Mouse (Mus musculus) CH12.LX (cell line): ENCODE measurements around the gene Asphd2. TPM values are rescaled to one million over a fixed set of nuclear protein-coding genes. Genes with fewer than 3 reads are reported as not detected.

Experiments
- DNase-seq: peaks from one replicate; pipeline ENCODE4 v3.0.0-alpha.2; 2013; ENCODE audit errors: extremely low read depth
- H3K27ac ChIP-seq: 2 replicates; pipeline ENCODE4 v1.5.1; 2012; ENCODE audit warnings: low read depth, mild to moderate bottlenecking, control low read depth, moderate library complexity; ENCODE audit not compliant: insufficient read depth
- H3K27me3 ChIP-seq: replicated peaks from 2 replicates; pipeline ENCODE3; 2012; ENCODE audit warnings: inconsistent platforms
- H3K36me3 ChIP-seq, 2 experiments: replicated peaks in 1 of 2; 2 replicates each; pipeline versions ENCODE3 to v1.6.1; 2012; ENCODE audit warnings: inconsistent platforms in 1 of 2, low read length in 1 of 2, mild to moderate bottlenecking in 1 of 2, mixed read lengths in 1 of 2, moderate library complexity in 1 of 2; ENCODE audit not compliant: control insufficient read depth in 1 of 2, insufficient read depth in 1 of 2
- H3K4me1 ChIP-seq, 2 experiments: 2 replicates each; pipeline ENCODE4 v1.6.1; 2012; ENCODE audit warnings: inconsistent platforms in 1 of 2, moderate library complexity in 1 of 2; ENCODE audit not compliant: insufficient read depth in 2 of 2, control insufficient read depth in 1 of 2
- H3K4me2 ChIP-seq: 2 replicates; pipeline ENCODE4 v1.6.1; 2012; ENCODE audit warnings: low read depth, mild to moderate bottlenecking, control low read depth; ENCODE audit not compliant: poor library complexity, insufficient read depth, severe bottlenecking
- H3K4me3 ChIP-seq, 3 experiments: fragments of 150-350 bp in 1 of 3; sonication (generic) in 1 of 3; replicated peaks in 1 of 3; 2 replicates each; pipeline versions ENCODE3 to v1.5.1; 2011 to 2012; ENCODE audit warnings: low read depth in 2 of 3, low read length in 2 of 3, mild to moderate bottlenecking in 2 of 3, moderate library complexity in 2 of 3, control low read depth in 1 of 3, improper control_type of control experiment in 1 of 3, inconsistent platforms in 1 of 3, mixed read lengths in 1 of 3; ENCODE audit not compliant: poor library complexity in 1 of 3
- H3K79me2 ChIP-seq: replicated peaks from 2 replicates; pipeline ENCODE4 v1.6.1; 2012; ENCODE audit warnings: mild to moderate bottlenecking, moderate library complexity; ENCODE audit not compliant: control insufficient read depth, poor library complexity, insufficient read depth, severe bottlenecking; ENCODE audit errors: extremely low read depth
- H3K9ac ChIP-seq: 2 replicates; pipeline ENCODE4 v1.6.1; 2012; ENCODE audit warnings: low read depth, mild to moderate bottlenecking, control low read depth, moderate library complexity; ENCODE audit not compliant: insufficient read depth
- H3K9me3 ChIP-seq: replicated peaks from 2 replicates; pipeline ENCODE3; 2012; ENCODE audit warnings: low read length, inconsistent platforms, mixed read lengths
- BHLHE40 ChIP-seq: IDR thresholded peaks from 2 replicates; pipeline ENCODE4 v1.6.1; 2011; ENCODE audit warnings: mild to moderate bottlenecking, low read depth, low read length, improper control_type of control experiment
- CHD2 ChIP-seq: IDR thresholded peaks from 2 replicates; pipeline ENCODE4 v1.6.1; 2011; ENCODE audit warnings: low read length, improper control_type of control experiment
- E2F4 ChIP-seq: IDR thresholded peaks from 2 replicates; pipeline ENCODE4 v1.6.1; 2011; ENCODE audit warnings: low read depth, low read length, improper control_type of control experiment; ENCODE audit not compliant: insufficient replicate concordance
- ELF1 ChIP-seq: IDR thresholded peaks from 2 replicates; pipeline ENCODE4 v1.6.1; 2014; ENCODE audit warnings: low read depth, mild to moderate bottlenecking, inconsistent platforms, low read length, improper control_type of control experiment
- EP300 ChIP-seq: IDR thresholded peaks from 2 replicates; pipeline ENCODE4 v1.6.1; 2011; ENCODE audit warnings: low read length, improper control_type of control experiment
- HCFC1 ChIP-seq: IDR thresholded peaks from 2 replicates; pipeline ENCODE4 v1.6.1; 2012; ENCODE audit warnings: low read depth, mild to moderate bottlenecking, inconsistent platforms, low read length, improper control_type of control experiment
- IRF4 ChIP-seq: IDR thresholded peaks from 2 replicates; pipeline ENCODE4 v1.6.1; 2014; ENCODE audit warnings: low read depth, mild to moderate bottlenecking, inconsistent platforms, low read length, improper control_type of control experiment
- KAT2A ChIP-seq: IDR thresholded peaks from 2 replicates; pipeline ENCODE4 v1.6.1; 2012; ENCODE audit warnings: low read length, improper control_type of control experiment, inconsistent platforms; ENCODE audit not compliant: insufficient replicate concordance
- MAFK ChIP-seq: IDR thresholded peaks from 2 replicates; pipeline ENCODE4 v1.6.1; 2011; ENCODE audit warnings: low read length, improper control_type of control experiment; ENCODE audit not compliant: insufficient replicate concordance
- MAZ ChIP-seq: IDR thresholded peaks from 2 replicates; pipeline ENCODE4 v1.6.1; 2012; ENCODE audit warnings: low read depth, mild to moderate bottlenecking, inconsistent platforms, low read length, improper control_type of control experiment, moderate library complexity
- MEF2A ChIP-seq: IDR thresholded peaks from 2 replicates; pipeline ENCODE4 v1.6.1; 2014; ENCODE audit warnings: low read depth, mild to moderate bottlenecking, inconsistent platforms, low read length, improper control_type of control experiment, borderline replicate concordance
- MYC ChIP-seq: IDR thresholded peaks from 2 replicates; pipeline ENCODE4 v1.6.1; 2011; ENCODE audit warnings: low read depth, mild to moderate bottlenecking, improper control_type of control experiment, low read length
- NRF1 ChIP-seq: IDR thresholded peaks from 2 replicates; pipeline ENCODE4 v1.6.1; 2014; ENCODE audit warnings: low read depth, mild to moderate bottlenecking, inconsistent platforms, low read length, improper control_type of control experiment, moderate library complexity
- PAX5 ChIP-seq: IDR thresholded peaks from 2 replicates; pipeline ENCODE4 v1.6.1; 2012; ENCODE audit warnings: low read length, inconsistent platforms, mixed read lengths
- POLR2A ChIP-seq: IDR thresholded peaks from 2 replicates; pipeline ENCODE4 v1.6.1; 2011; ENCODE audit warnings: low read depth, mild to moderate bottlenecking, improper control_type of control experiment, low read length
- RCOR1 ChIP-seq: conservative IDR thresholded peaks from 2 replicates; pipeline ENCODE4 v1.6.1; 2012; ENCODE audit warnings: low read depth, mild to moderate bottlenecking, inconsistent platforms, low read length, improper control_type of control experiment
- SIN3A ChIP-seq: IDR thresholded peaks from 2 replicates; pipeline ENCODE4 v1.6.1; 2012; ENCODE audit warnings: low read length, improper control_type of control experiment, inconsistent platforms
- SMC3 ChIP-seq: IDR thresholded peaks from 2 replicates; pipeline ENCODE4 v1.6.1; 2011; ENCODE audit warnings: low read depth, low read length, improper control_type of control experiment
- TBP ChIP-seq: conservative IDR thresholded peaks from 2 replicates; pipeline ENCODE4 v1.6.1; 2011; ENCODE audit warnings: low read depth, low read length, improper control_type of control experiment
- TCF12 ChIP-seq: IDR thresholded peaks from 2 replicates; pipeline ENCODE4 v1.6.1; 2014; ENCODE audit warnings: low read depth, mild to moderate bottlenecking, inconsistent platforms, low read length, improper control_type of control experiment
- USF1 ChIP-seq: IDR thresholded peaks from 2 replicates; pipeline ENCODE4 v1.6.1; 2014; ENCODE audit warnings: low read depth, mild to moderate bottlenecking, inconsistent platforms, low read length, improper control_type of control experiment
- USF2 ChIP-seq: conservative IDR thresholded peaks from 2 replicates; pipeline ENCODE4 v1.6.1; 2011; ENCODE audit warnings: low read depth, low read length, improper control_type of control experiment
- ZC3H11A ChIP-seq: IDR thresholded peaks from 2 replicates; pipeline ENCODE4 v1.6.1; 2012; ENCODE audit warnings: low read depth, mild to moderate bottlenecking, inconsistent platforms, low read length, improper control_type of control experiment
- ZKSCAN1 ChIP-seq: IDR thresholded peaks from 2 replicates; pipeline ENCODE4 v1.6.1; 2012; ENCODE audit warnings: low read depth, inconsistent platforms, low read length, improper control_type of control experiment, borderline replicate concordance
- ZNF384 ChIP-seq: IDR thresholded peaks from 2 replicates; pipeline ENCODE4 v1.6.1; 2012; ENCODE audit warnings: low read depth, low read length, improper control_type of control experiment, inconsistent platforms
- dilution Hi-C: fragments of 300-500 bp; cut with MboI; formaldehyde crosslinking; loops from 2 replicates; pipeline ENCODE4 v1.14.3; 2020; ENCODE audit warnings: low sequenced_read_pairs; ENCODE audit not compliant: extremely low pct_unique_long_range_greater_than_20kb, extremely low pct_ligation_motif_present
- in situ Hi-C: fragments of 300-500 bp; cut with MboI; formaldehyde crosslinking; loops from 3 replicates; pipeline ENCODE4 v1.14.3; 2019; ENCODE audit warnings: low sequenced_read_pairs, low pct_ligation_motif_present, low pct_unique_long_range_greater_than_20kb, mixed read lengths
- polyA plus RNA-seq: library from polyadenylated mRNA; unstranded; fragments of >175 nt; gene quantifications from 2 replicates; pipeline ENCODE4 v1.2.1, GENCODE M21; 2012; ENCODE audit warnings: low read depth; ENCODE audit not compliant: insufficient read length
- total RNA-seq, 2 experiments: library from RNA; depleted of rRNA; stranded (reverse); fragments of 300-350 nt in 1 of 2; fragments of >200 nt in 1 of 2; gene quantifications; 2 replicates each; pipeline ENCODE4 v1.2.3; 2012 to 2014

Gene Asphd2
- total and polyA plus RNA-seq, 3 experiments = not detected

- dilution Hi-C loops (no loop called here), in situ Hi-C loops (loop anchor here (10.0 kb wide), 1 partner anchor 623 kb away; no protein-coding TSS in a partner anchor)
- TF ChIP-seq USF2 = no peak
- no peak for TF ChIP-seq E2F4
- no peak for TF ChIP-seq USF1
- no peak for TF ChIP-seq KAT2A
- TF ChIP-seq ZC3H11A = no peak
- TF ChIP-seq RCOR1 = no peak
- no peak for TF ChIP-seq SIN3A
- TF ChIP-seq IRF4 = no peak
- no peak for TF ChIP-seq TBP
- no peak for TF ChIP-seq HCFC1
- no peak for TF ChIP-seq NRF1
- TF ChIP-seq ZNF384 = no peak
- TF ChIP-seq BHLHE40 = no peak
- no peak for TF ChIP-seq ELF1
- no peak for TF ChIP-seq EP300
- Histone ChIP-seq H3K9ac (no peak overlapping the region), H3K4me2 (no peak overlapping the region), H3K79me2 (no peaks in the 10 kb centered on the region), H3K9me3 (no peaks in the 10 kb centered on the region), H3K27ac (no peak overlapping the region), H3K36me3 (no peaks in the 10 kb centered on the region), H3K4me1 (no peaks in the 10 kb centered on the region), H3K27me3 (peaks cover 35% of the 10 kb centered on the region), H3K4me3 (no peak overlapping the region)
- DNase-seq = no peak
Measured at GRCm38 (mm10) chr5:112432033-112432432, 37.4 kb upstream of the Asphd2 start.

GRCm38 (mm10) chr5:112431120-112431775 lies 36.6 kb upstream of the Asphd2 start:
- peaks cover 38% of the 10 kb centered on the region for H3K27me3 ChIP-seq
- H3K9me3 ChIP-seq = no peaks in the 10 kb centered on the region
- no peaks in the 10 kb centered on the region for H3K79me2 ChIP-seq
- H3K36me3 ChIP-seq = no peaks in the 10 kb centered on the region
- TF ChIP-seq TBP (no peak), MAFK (no peak), MYC (no peak), MEF2A (no peak), BHLHE40 (no peak), EP300 (no peak), MAZ (no peak), ZC3H11A (no peak), SMC3 (no peak), POLR2A (no peak), USF1 (no peak), CHD2 (no peak), ZKSCAN1 (no peak), TCF12 (no peak), PAX5 (no peak), E2F4 (no peak)
- H3K4me3 ChIP-seq = no peak overlapping the region
- no peak overlapping the region for H3K4me2 ChIP-seq
- no peak overlapping the region for H3K27ac ChIP-seq
- in situ Hi-C loops = loop anchor here (10.0 kb wide), 1 partner anchor 624 kb away; no protein-coding TSS in a partner anchor
- no peaks in the 10 kb centered on the region for H3K4me1 ChIP-seq
- dilution Hi-C loops = no loop called here
- no peak for DNase-seq
- H3K9ac ChIP-seq = no peak overlapping the region
